Mouse (Mus musculus): ENCODE measurements around the gene Grik5. TPM values are rescaled to one million over a fixed set of nuclear protein-coding genes. Genes with fewer than 3 reads are reported as not detected.

The Grik5 gene
- polyA plus RNA-seq, 1 experiment: 31.5 TPM

- 0 out of 2 replicates have a peak overlapping the region, but pooled peaks have one; percentile 1 for H3K9ac ChIP-seq (ENCODE audit: low read depth, poor library complexity, severe bottlenecking)
- peaks cover 3% of the 10 kb centered on the region for H3K4me1 ChIP-seq (ENCODE audit: control insufficient read depth, insufficient read depth, low read length)
- no peaks in the 10 kb centered on the region for H3K27me3 ChIP-seq (ENCODE audit: control insufficient read depth, insufficient read depth, low read length, poor library complexity, severe bottlenecking)
- TF ChIP-seq POLR2A (IDR thresholded peaks at IDR 0.05; ENCODE audit: insufficient read depth, low read length) (no peak), EP300 (IDR thresholded peaks at IDR 0.05; ENCODE audit: insufficient read depth, low read depth, low read length) (no peak), CTCF (IDR thresholded peaks at IDR 0.05; ENCODE audit: low read depth, low read length) (no peak)
- peak overlapping the region; percentile 38 for H3K4me3 ChIP-seq (ENCODE audit: low read depth, low read length)
- no peaks in the 10 kb centered on the region for H3K36me3 ChIP-seq (ENCODE audit: control insufficient read depth, insufficient read depth, low read length, poor library complexity, severe bottlenecking)
- no peak overlapping the region for H3K27ac ChIP-seq (ENCODE audit: insufficient read depth, low read length)
- H3K9me3 ChIP-seq (replicated peaks; ENCODE audit: control insufficient read depth, insufficient read depth, low read length, poor library complexity, severe bottlenecking): no peaks in the 10 kb centered on the region
These were observed 38.2 kb upstream of the Grik5 start for GRCm38 (mm10) chr7:25110336-25110735.

- no peaks in the 10 kb centered on the region for H3K36me3 ChIP-seq (ENCODE audit: control insufficient read depth, insufficient read depth, low read length, poor library complexity, severe bottlenecking)
- no peak for TF ChIP-seq POLR2A (IDR thresholded peaks at IDR 0.05; ENCODE audit: insufficient read depth, low read length)
- no peak for TF ChIP-seq EP300 (IDR thresholded peaks at IDR 0.05; ENCODE audit: insufficient read depth, low read depth, low read length)
- H3K4me3 ChIP-seq (ENCODE audit: low read depth, low read length): no peak overlapping the region
- no peaks in the 10 kb centered on the region for H3K27me3 ChIP-seq (ENCODE audit: control insufficient read depth, insufficient read depth, low read length, poor library complexity, severe bottlenecking)
- H3K9me3 ChIP-seq (replicated peaks; ENCODE audit: control insufficient read depth, insufficient read depth, low read length, poor library complexity, severe bottlenecking): no peaks in the 10 kb centered on the region
- no peak overlapping the region for H3K27ac ChIP-seq (ENCODE audit: insufficient read depth, low read length)
- H3K4me1 ChIP-seq (ENCODE audit: control insufficient read depth, insufficient read depth, low read length): peaks cover 3% of the 10 kb centered on the region
- H3K9ac ChIP-seq (ENCODE audit: low read depth, poor library complexity, severe bottlenecking): no peak overlapping the region
These were observed 37.2 kb upstream of the Grik5 start for GRCm38 (mm10) chr7:25109355-25109754.

- H3K27ac ChIP-seq (ENCODE audit: insufficient read depth, low read length): no peak overlapping the region
- no peaks in the 10 kb centered on the region for H3K27me3 ChIP-seq (ENCODE audit: control insufficient read depth, insufficient read depth, low read length, poor library complexity, severe bottlenecking)
- TF ChIP-seq EP300 (IDR thresholded peaks at IDR 0.05; ENCODE audit: insufficient read depth, low read depth, low read length): no peak
- no peak for TF ChIP-seq CTCF (IDR thresholded peaks at IDR 0.05; ENCODE audit: low read depth, low read length)
- no peak for TF ChIP-seq POLR2A (IDR thresholded peaks at IDR 0.05; ENCODE audit: insufficient read depth, low read length)
- no peaks in the 10 kb centered on the region for H3K36me3 ChIP-seq (ENCODE audit: control insufficient read depth, insufficient read depth, low read length, poor library complexity, severe bottlenecking)
- no peak overlapping the region for H3K4me3 ChIP-seq (ENCODE audit: low read depth, low read length)
- no peak overlapping the region for H3K9ac ChIP-seq (ENCODE audit: low read depth, poor library complexity, severe bottlenecking)
- H3K9me3 ChIP-seq (replicated peaks; ENCODE audit: control insufficient read depth, insufficient read depth, low read length, poor library complexity, severe bottlenecking): no peaks in the 10 kb centered on the region
- H3K4me1 ChIP-seq (ENCODE audit: control insufficient read depth, insufficient read depth, low read length): peaks cover 5% of the 10 kb centered on the region
These were observed 34.8 kb upstream of the Grik5 start for GRCm38 (mm10) chr7:25106790-25107502.

- H3K27ac ChIP-seq (ENCODE audit: insufficient read depth, low read length): no peak overlapping the region
- H3K9ac ChIP-seq (ENCODE audit: low read depth, poor library complexity, severe bottlenecking): no peak overlapping the region
- H3K4me3 ChIP-seq (ENCODE audit: low read depth, low read length): no peak overlapping the region
- no peaks in the 10 kb centered on the region for H3K36me3 ChIP-seq (ENCODE audit: control insufficient read depth, insufficient read depth, low read length, poor library complexity, severe bottlenecking)
- no peaks in the 10 kb centered on the region for H3K27me3 ChIP-seq (ENCODE audit: control insufficient read depth, insufficient read depth, low read length, poor library complexity, severe bottlenecking)
- no peak for TF ChIP-seq POLR2A (IDR thresholded peaks at IDR 0.05; ENCODE audit: insufficient read depth, low read length)
- no peak for TF ChIP-seq EP300 (IDR thresholded peaks at IDR 0.05; ENCODE audit: insufficient read depth, low read depth, low read length)
- peak; percentile 98 for TF ChIP-seq CTCF (IDR thresholded peaks at IDR 0.05; ENCODE audit: low read depth, low read length)
- H3K9me3 ChIP-seq (replicated peaks; ENCODE audit: control insufficient read depth, insufficient read depth, low read length, poor library complexity, severe bottlenecking): no peaks in the 10 kb centered on the region
- peaks cover 5% of the 10 kb centered on the region for H3K4me1 ChIP-seq (ENCODE audit: control insufficient read depth, insufficient read depth, low read length)
These were observed 33.4 kb upstream of the Grik5 start for GRCm38 (mm10) chr7:25105411-25106160.

GRCm38 (mm10) chr7:25099581-25099980, 27.4 kb upstream of the Grik5 start:
- H3K36me3 ChIP-seq (ENCODE audit: control insufficient read depth, insufficient read depth, low read length, poor library complexity, severe bottlenecking): no peaks in the 10 kb centered on the region
- no peak overlapping the region for H3K27ac ChIP-seq (ENCODE audit: insufficient read depth, low read length)
- peaks cover 5% of the 10 kb centered on the region for H3K4me1 ChIP-seq (ENCODE audit: control insufficient read depth, insufficient read depth, low read length)
- TF ChIP-seq EP300 (IDR thresholded peaks at IDR 0.05; ENCODE audit: insufficient read depth, low read depth, low read length): no peak
- peak; percentile 70 for TF ChIP-seq CTCF (IDR thresholded peaks at IDR 0.05; ENCODE audit: low read depth, low read length)
- no peak overlapping the region for H3K4me3 ChIP-seq (ENCODE audit: low read depth, low read length)
- H3K9me3 ChIP-seq (replicated peaks; ENCODE audit: control insufficient read depth, insufficient read depth, low read length, poor library complexity, severe bottlenecking): no peaks in the 10 kb centered on the region
- H3K9ac ChIP-seq (ENCODE audit: low read depth, poor library complexity, severe bottlenecking): no peak overlapping the region
- no peaks in the 10 kb centered on the region for H3K27me3 ChIP-seq (ENCODE audit: control insufficient read depth, insufficient read depth, low read length, poor library complexity, severe bottlenecking)

GRCm38 (mm10) chr7:25098169-25098568, 26.0 kb upstream of the Grik5 start:
- H3K4me1 ChIP-seq (ENCODE audit: control insufficient read depth, insufficient read depth, low read length): peaks cover 2% of the 10 kb centered on the region

More at GRCm38 (mm10) chr7:25098169-25098568, 26.0 kb upstream of the Grik5 start:
- Histone ChIP-seq H3K9ac (ENCODE audit: low read depth, poor library complexity, severe bottlenecking) (no peak overlapping the region), H3K27ac (ENCODE audit: insufficient read depth, low read length) (no peak overlapping the region), H3K9me3 (replicated peaks; ENCODE audit: control insufficient read depth, insufficient read depth, low read length, poor library complexity, severe bottlenecking) (no peaks in the 10 kb centered on the region), H3K4me3 (ENCODE audit: low read depth, low read length) (no peak overlapping the region), H3K36me3 (ENCODE audit: control insufficient read depth, insufficient read depth, low read length, poor library complexity, severe bottlenecking) (no peaks in the 10 kb centered on the region), H3K27me3 (ENCODE audit: control insufficient read depth, insufficient read depth, low read length, poor library complexity, severe bottlenecking) (no peaks in the 10 kb centered on the region)
- TF ChIP-seq CTCF (IDR thresholded peaks at IDR 0.05; ENCODE audit: low read depth, low read length): no peak
- no peak for TF ChIP-seq EP300 (IDR thresholded peaks at IDR 0.05; ENCODE audit: insufficient read depth, low read depth, low read length)
- no peak for TF ChIP-seq POLR2A (IDR thresholded peaks at IDR 0.05; ENCODE audit: insufficient read depth, low read length)
